Mouse (Mus musculus): ENCODE measurements around the gene Sin3b. TPM values are rescaled to one million over a fixed set of nuclear protein-coding genes. Genes with fewer than 3 reads are reported as not detected.
"Not testable (repeated sequence)": the region's sequence is repeated elsewhere in the genome, so short reads cannot be mapped to it uniquely, and the experiment has no call there.

Gene Sin3b
- polyA plus RNA-seq (2015; fragmentation: Nextera tagmentation; extraction: Ambion mirVana) = 144 and 145 TPM in 2 replicates

- Histone ChIP-seq H3K9me3 (replicated peaks; ENCODE audit: control insufficient read depth, low read length) (no peaks in the 10 kb centered on the region), H3K36me3 (ENCODE audit: control insufficient read depth, insufficient read depth, low read length) (peaks cover 27% of the 10 kb centered on the region; the same call in 1 of the 2 replicates), H3K4me2 (ENCODE audit: low read depth, low read length) (peak within 1 kb of the TSS; percentile 93), H3K4me3 (replicated peaks; ENCODE audit: low read length) (peak within 1 kb of the TSS; percentile 95), H3K4me1 (ENCODE audit: control insufficient read depth, insufficient read depth, low read length) (peaks cover 7% of the 10 kb centered on the region; the same call in 1 of the 2 replicates), H3K27ac (ENCODE audit: low read length) (0 out of 2 replicates have a peak within 1 kb of the TSS, but pooled peaks have one; percentile 22), H3K9ac (ENCODE audit: low read length) (peak within 1 kb of the TSS; percentile 97), H3K27me3 (ENCODE audit: control insufficient read depth, insufficient read depth, low read length) (no peaks in the 10 kb centered on the region)
- peak; percentile 98 for ATAC-seq (ENCODE audit: insufficient read depth, low FRiP score)
- WGBS = 14% methylated on average over 54 of the region's 56 CpGs
Measured at GRCm38 (mm10) chr8:72722769-72723650, at the start of gene Sin3b. Gene Sin3b, plus strand, starts transcription at chr8:72723285.

GRCm38 (mm10) chr8:72674184-72674583 lies 48.9 kb upstream of the Sin3b start:
- 80% methylated on average over 2 of the region's 2 CpGs for WGBS
- H3K27me3 ChIP-seq (ENCODE audit: control insufficient read depth, insufficient read depth, low read length) = no peaks in the 10 kb centered on the region
- H3K4me2 ChIP-seq (ENCODE audit: low read depth, low read length) = no peak overlapping the region
- H3K27ac ChIP-seq (ENCODE audit: low read length) = no peak overlapping the region
- H3K9me3 ChIP-seq (replicated peaks; ENCODE audit: control insufficient read depth, low read length) = no peaks in the 10 kb centered on the region
- no peak for ATAC-seq (ENCODE audit: insufficient read depth, low FRiP score)
- H3K36me3 ChIP-seq (ENCODE audit: control insufficient read depth, insufficient read depth, low read length) = no peaks in the 10 kb centered on the region
- H3K4me1 ChIP-seq (ENCODE audit: control insufficient read depth, insufficient read depth, low read length) = no peaks in the 10 kb centered on the region
- no peak overlapping the region for H3K9ac ChIP-seq (ENCODE audit: low read length)
- no peak overlapping the region for H3K4me3 ChIP-seq (replicated peaks; ENCODE audit: low read length)

GRCm38 (mm10) chr8:72676436-72676835 lies 46.6 kb upstream of the Sin3b start:
- H3K9me3 ChIP-seq (replicated peaks; ENCODE audit: control insufficient read depth, low read length) = no peaks in the 10 kb centered on the region
- H3K36me3 ChIP-seq (ENCODE audit: control insufficient read depth, insufficient read depth, low read length) = no peaks in the 10 kb centered on the region
- no peak overlapping the region for H3K9ac ChIP-seq (ENCODE audit: low read length)
- H3K27ac ChIP-seq (ENCODE audit: low read length) = no peak overlapping the region
- no peaks in the 10 kb centered on the region for H3K4me1 ChIP-seq (ENCODE audit: control insufficient read depth, insufficient read depth, low read length)
- 54% methylated on average over 4 of the region's 4 CpGs for WGBS
- no peaks in the 10 kb centered on the region for H3K27me3 ChIP-seq (ENCODE audit: control insufficient read depth, insufficient read depth, low read length)
- no peak overlapping the region for H3K4me2 ChIP-seq (ENCODE audit: low read depth, low read length)
- H3K4me3 ChIP-seq (replicated peaks; ENCODE audit: low read length) = no peak overlapping the region
- no peak for ATAC-seq (ENCODE audit: insufficient read depth, low FRiP score)

GRCm38 (mm10) chr8:72676844-72677243 lies 46.2 kb upstream of the Sin3b start:
- not testable (repeated sequence) for H3K27ac ChIP-seq (ENCODE audit: low read length); H3K4me1 ChIP-seq (ENCODE audit: control insufficient read depth, insufficient read depth, low read length); H3K9me3 ChIP-seq (replicated peaks; ENCODE audit: control insufficient read depth, low read length); ATAC-seq (ENCODE audit: insufficient read depth, low FRiP score); H3K36me3 ChIP-seq (ENCODE audit: control insufficient read depth, insufficient read depth, low read length); H3K4me3 ChIP-seq (replicated peaks; ENCODE audit: low read length); H3K4me2 ChIP-seq (ENCODE audit: low read depth, low read length); H3K9ac ChIP-seq (ENCODE audit: low read length); H3K27me3 ChIP-seq (ENCODE audit: control insufficient read depth, insufficient read depth, low read length)
- 60% methylated on average over 2 of the region's 2 CpGs for WGBS

GRCm38 (mm10) chr8:72677331-72677730 lies 45.8 kb upstream of the Sin3b start:
- Histone ChIP-seq H3K4me1 (ENCODE audit: control insufficient read depth, insufficient read depth, low read length) (no peaks in the 10 kb centered on the region), H3K27me3 (ENCODE audit: control insufficient read depth, insufficient read depth, low read length) (no peaks in the 10 kb centered on the region), H3K4me3 (replicated peaks; ENCODE audit: low read length) (no peak overlapping the region), H3K4me2 (ENCODE audit: low read depth, low read length) (no peak overlapping the region), H3K9me3 (replicated peaks; ENCODE audit: control insufficient read depth, low read length) (no peaks in the 10 kb centered on the region), H3K27ac (ENCODE audit: low read length) (no peak overlapping the region), H3K36me3 (ENCODE audit: control insufficient read depth, insufficient read depth, low read length) (no peaks in the 10 kb centered on the region), H3K9ac (ENCODE audit: low read length) (no peak overlapping the region)
- no peak for ATAC-seq (ENCODE audit: insufficient read depth, low FRiP score)
- 45% methylated on average over 5 of the region's 5 CpGs for WGBS

- H3K9ac ChIP-seq (ENCODE audit: low read length) = no peak overlapping the region
- H3K36me3 ChIP-seq (ENCODE audit: control insufficient read depth, insufficient read depth, low read length) = no peaks in the 10 kb centered on the region
- H3K27me3 ChIP-seq (ENCODE audit: control insufficient read depth, insufficient read depth, low read length) = no peaks in the 10 kb centered on the region
- 8% methylated on average over 3 of the region's 3 CpGs for WGBS
- no peaks in the 10 kb centered on the region for H3K9me3 ChIP-seq (replicated peaks; ENCODE audit: control insufficient read depth, low read length)
- H3K4me3 ChIP-seq (replicated peaks; ENCODE audit: low read length) = no peak overlapping the region
- no peak for ATAC-seq (ENCODE audit: insufficient read depth, low FRiP score)
- 0 out of 2 replicates have a peak, but pooled peaks cover 3% of the 10 kb centered on the region for H3K4me1 ChIP-seq (ENCODE audit: control insufficient read depth, insufficient read depth, low read length)
- no peak overlapping the region for H3K27ac ChIP-seq (ENCODE audit: low read length)
- H3K4me2 ChIP-seq (ENCODE audit: low read depth, low read length) = no peak overlapping the region
Measured at GRCm38 (mm10) chr8:72680133-72680532, 43.0 kb upstream of the Sin3b start.

GRCm38 (mm10) chr8:72682051-72682687 lies 40.9 kb upstream of the Sin3b start:
- 0 out of 2 replicates have a peak, but pooled peaks cover 3% of the 10 kb centered on the region for H3K4me1 ChIP-seq (ENCODE audit: control insufficient read depth, insufficient read depth, low read length)
- H3K27ac ChIP-seq (ENCODE audit: low read length) = no peak overlapping the region
- H3K36me3 ChIP-seq (ENCODE audit: control insufficient read depth, insufficient read depth, low read length) = no peaks in the 10 kb centered on the region
- no peak overlapping the region for H3K9ac ChIP-seq (ENCODE audit: low read length)
- H3K4me3 ChIP-seq (replicated peaks; ENCODE audit: low read length) = no peak overlapping the region
- ATAC-seq (ENCODE audit: insufficient read depth, low FRiP score) = peak; percentile 25; the same call in 1 of the 2 replicates
- no peaks in the 10 kb centered on the region for H3K9me3 ChIP-seq (replicated peaks; ENCODE audit: control insufficient read depth, low read length)
- no peak overlapping the region for H3K4me2 ChIP-seq (ENCODE audit: low read depth, low read length)
- 83% methylated on average over 4 of the region's 4 CpGs for whole genome bisulfite sequencing
- no peaks in the 10 kb centered on the region for H3K27me3 ChIP-seq (ENCODE audit: control insufficient read depth, insufficient read depth, low read length)

- no peak overlapping the region for H3K27ac ChIP-seq (ENCODE audit: low read length)
- no peak overlapping the region for H3K9ac ChIP-seq (ENCODE audit: low read length)
- ATAC-seq (ENCODE audit: insufficient read depth, low FRiP score) = no peak
- no peaks in the 10 kb centered on the region for H3K9me3 ChIP-seq (replicated peaks; ENCODE audit: control insufficient read depth, low read length)
- H3K36me3 ChIP-seq (ENCODE audit: control insufficient read depth, insufficient read depth, low read length) = no peaks in the 10 kb centered on the region
- no peak overlapping the region for H3K4me3 ChIP-seq (replicated peaks; ENCODE audit: low read length)
- H3K27me3 ChIP-seq (ENCODE audit: control insufficient read depth, insufficient read depth, low read length) = no peaks in the 10 kb centered on the region
- no peak overlapping the region for H3K4me2 ChIP-seq (ENCODE audit: low read depth, low read length)
- WGBS = 48% methylated on average over 2 of the region's 2 CpGs
- 0 out of 2 replicates have a peak, but pooled peaks cover 3% of the 10 kb centered on the region for H3K4me1 ChIP-seq (ENCODE audit: control insufficient read depth, insufficient read depth, low read length)
Measured at GRCm38 (mm10) chr8:72683010-72683521, 40.0 kb upstream of the Sin3b start.

- not testable (repeated sequence) for H3K27me3 ChIP-seq (ENCODE audit: control insufficient read depth, insufficient read depth, low read length); H3K27ac ChIP-seq (ENCODE audit: low read length); H3K4me1 ChIP-seq (ENCODE audit: control insufficient read depth, insufficient read depth, low read length); H3K4me3 ChIP-seq (replicated peaks; ENCODE audit: low read length); H3K36me3 ChIP-seq (ENCODE audit: control insufficient read depth, insufficient read depth, low read length); ATAC-seq (ENCODE audit: insufficient read depth, low FRiP score); H3K9me3 ChIP-seq (replicated peaks; ENCODE audit: control insufficient read depth, low read length); H3K9ac ChIP-seq (ENCODE audit: low read length); H3K4me2 ChIP-seq (ENCODE audit: low read depth, low read length)
- 90% methylated on average over 5 of the region's 5 CpGs for WGBS
Measured at GRCm38 (mm10) chr8:72683572-72684099, 39.4 kb upstream of the Sin3b start.
